Mouse (Mus musculus): Measurements from ENCODE around the gene Hmgn1.
A peak's percentile ranks its signal among the peaks of the same experiment; 100 is the strongest.
"Not testable (repeated sequence)": the region's sequence is repeated elsewhere in the genome, so short reads cannot be mapped to it uniquely, and the experiment has no call there.

Hmgn1 gene

DNA sequence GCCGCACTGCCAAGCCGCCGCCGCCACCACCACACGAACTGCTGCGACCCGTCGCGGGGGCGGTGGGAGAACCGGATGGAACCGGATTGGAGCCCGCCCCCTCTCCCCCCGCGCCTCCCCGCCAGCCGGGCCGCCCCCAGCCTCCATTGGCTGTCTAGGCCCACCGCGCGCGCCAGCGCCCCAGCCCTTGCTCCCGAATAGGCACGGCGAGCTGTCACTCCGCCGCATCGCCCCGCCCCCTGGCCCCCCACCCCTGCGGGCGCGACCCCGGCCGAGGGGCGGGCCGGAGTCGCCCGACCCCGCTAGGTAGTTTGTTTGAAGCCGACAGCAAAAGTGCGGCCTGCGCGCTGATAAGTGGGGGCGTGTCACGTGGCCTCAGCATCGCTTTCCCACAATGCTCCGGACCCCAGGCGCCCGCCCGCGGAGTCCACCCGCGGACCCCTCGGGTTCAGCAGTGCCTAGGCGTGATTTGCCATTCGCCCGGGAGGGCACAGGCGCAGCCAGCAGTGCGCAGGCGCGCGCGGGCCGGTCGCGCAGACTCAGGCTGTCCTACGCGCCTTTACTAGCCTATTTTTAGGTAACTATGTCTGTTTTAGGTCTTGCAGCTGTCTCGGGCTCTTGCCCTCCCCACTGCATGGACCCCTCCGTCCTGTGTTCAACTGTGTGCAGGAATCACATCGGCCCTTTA lies at the start of gene Hmgn1:
Hmgn1 (minus strand) TSS at position 73 of the 688 bp plus-strand sequence.
- DNase-seq (ENCODE audit: extremely low read depth, insufficient read length, low spot score): peak; percentile 95

DNA sequence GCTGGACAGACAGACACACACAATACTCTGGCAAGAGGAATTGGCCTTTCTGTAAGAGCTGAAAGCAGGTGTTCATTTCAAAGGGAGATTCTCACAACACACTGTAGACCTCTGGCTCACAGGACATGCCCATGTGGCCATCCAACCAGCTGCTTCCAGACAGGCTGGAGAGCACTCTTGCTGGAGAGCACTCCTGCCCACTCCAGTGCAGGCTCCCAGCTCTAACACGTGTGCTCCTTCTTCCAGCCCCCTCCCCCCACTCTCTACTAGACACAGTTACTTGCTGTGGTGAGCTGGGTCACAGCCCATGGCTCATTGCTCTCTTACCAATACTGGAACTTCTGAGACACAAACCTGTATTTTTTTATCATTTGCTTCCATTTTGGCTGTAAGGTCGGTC lies 47.9 kb upstream of the Hmgn1 start:
- no peak for DNase-seq (ENCODE audit: extremely low read depth, insufficient read length, low spot score)

DNA sequence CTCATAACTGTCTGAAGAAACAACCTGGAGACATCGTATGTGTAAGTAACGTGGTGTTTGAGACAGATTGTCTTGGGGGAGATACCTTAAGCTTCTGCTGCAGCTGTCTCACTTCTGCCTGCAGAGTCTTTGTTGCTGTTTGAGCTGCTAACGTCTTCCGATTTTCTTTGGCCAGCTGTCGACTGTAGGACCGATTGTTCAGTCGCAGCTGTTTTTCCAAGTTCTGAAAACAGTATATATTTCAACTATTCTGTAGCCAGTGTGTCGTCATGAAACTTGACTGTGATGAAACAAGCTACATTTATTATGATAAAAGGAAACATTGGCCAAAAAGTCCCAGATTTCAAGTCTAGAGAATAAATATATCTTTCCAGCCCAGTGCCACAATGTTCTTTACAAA lies 46.1 kb upstream of the Hmgn1 start:
- no peak for DNase-seq (ENCODE audit: extremely low read depth, insufficient read length, low spot score)

DNA sequence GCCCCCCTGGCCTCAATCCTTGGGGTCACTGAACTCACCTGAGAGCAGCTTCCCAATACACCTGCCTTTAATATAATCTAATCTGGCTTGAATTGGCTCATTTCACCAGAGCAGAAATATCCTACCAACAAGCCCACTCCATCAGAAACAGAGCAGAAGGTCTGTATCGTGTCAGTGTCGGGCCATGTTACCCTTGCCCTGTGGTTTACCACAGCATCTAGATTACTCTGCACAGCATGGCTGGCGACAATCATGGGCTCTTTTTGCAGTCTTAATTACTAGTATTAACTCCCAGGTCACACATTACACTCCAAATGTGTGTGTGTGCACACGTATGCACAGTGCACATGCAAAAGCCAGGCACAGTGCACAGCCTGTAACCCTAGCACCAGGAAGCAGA lies 41.3 kb upstream of the Hmgn1 start:
- no peak for DNase-seq (ENCODE audit: extremely low read depth, insufficient read length, low spot score)

DNA sequence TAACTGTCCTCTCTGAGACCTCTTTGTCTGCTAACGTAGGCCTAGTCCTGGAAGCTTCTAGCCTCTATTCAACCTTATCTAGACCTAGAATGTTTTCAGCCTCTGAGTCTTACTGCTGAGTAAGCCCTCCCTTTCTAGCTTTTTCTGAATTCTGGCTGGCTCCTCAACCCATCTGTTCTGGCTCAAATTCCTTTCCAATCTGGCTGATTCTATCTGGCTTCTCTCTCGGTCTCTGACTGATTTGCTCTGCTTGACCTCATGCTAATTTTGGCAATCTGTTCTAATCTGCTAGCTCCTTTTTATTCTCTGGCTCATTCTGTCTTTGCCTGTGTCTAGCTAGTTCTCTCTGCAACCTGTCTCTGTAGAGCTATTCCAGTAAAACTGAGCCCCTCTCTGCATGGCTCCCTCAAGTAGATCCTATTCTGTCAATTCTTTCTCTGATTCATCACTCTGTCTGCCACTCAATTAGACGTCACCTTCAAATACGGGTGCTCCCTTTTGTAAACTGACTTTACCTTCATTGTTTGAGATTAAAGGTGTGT lies 38.3 kb upstream of the Hmgn1 start:
- DNase-seq (ENCODE audit: extremely low read depth, insufficient read length, low spot score): no peak

DNA sequence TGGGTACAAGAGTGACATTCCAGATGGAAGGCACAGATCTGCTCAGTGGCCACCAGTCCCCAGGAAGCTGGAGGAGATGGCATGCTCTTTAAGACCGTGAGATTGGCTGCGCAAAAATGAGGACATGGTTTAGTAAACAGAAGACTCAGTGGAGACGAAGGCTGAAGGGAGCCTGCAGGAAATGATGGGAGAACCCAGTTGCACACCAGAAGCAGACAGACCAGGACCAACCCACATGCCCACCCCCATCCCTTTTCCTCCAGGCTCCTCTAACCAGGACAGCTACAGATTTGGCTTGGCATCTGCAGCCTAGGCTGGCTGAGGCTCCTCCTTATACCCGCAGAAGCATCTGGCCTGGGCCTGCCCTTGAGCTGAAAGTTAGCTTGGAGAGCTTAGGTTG lies 33.8 kb upstream of the Hmgn1 start:
- no peak for DNase-seq (ENCODE audit: extremely low read depth, insufficient read length, low spot score)

DNA sequence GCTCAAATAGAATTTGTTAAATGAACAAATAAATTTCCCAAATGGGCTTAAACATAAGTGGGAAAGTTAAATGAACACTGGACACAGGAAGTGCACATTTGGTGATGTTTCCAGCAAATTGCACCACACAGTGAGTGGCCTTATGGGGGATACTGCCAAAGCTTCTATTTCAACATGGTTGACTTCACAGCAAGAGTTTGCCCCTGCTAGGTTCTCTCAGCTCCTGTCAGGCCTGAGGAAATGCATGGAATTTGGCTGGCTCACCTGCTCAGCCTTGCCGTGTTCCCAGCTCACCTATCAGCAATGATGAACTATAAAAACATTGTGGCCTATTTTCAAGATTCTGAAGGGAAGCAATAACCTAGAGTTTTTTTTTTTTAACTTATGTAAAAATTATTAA lies 33.4 kb upstream of the Hmgn1 start:
- DNase-seq (ENCODE audit: extremely low read depth, insufficient read length, low spot score): no peak

DNA sequence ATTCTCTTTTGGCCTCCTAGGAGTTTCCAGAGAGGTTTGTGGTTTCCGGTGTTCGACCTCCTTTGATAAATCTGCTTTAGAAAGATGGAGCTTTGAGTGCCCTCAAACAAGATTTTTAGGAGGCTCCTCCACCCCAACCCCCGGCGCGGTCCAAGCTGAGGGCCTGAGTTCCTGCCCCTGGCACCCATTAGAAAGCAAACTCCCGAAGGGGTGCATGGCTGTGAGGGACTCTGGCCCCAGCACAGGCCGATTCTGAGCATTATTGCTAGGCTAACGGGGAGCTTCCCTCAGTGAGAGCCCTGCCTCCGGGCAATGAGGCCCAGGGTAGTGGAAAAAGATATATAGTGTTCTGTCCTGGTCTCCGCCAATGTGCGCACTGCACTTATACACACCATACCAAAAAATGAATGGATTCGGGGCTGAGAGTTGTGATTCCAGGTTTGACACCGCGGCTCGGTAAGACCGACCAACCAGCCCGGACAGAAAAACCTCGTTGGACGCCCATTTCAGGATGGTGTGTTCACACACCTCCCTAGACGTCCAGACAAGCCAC lies 32.3 kb upstream of the Hmgn1 start:
- no peak for DNase-seq (ENCODE audit: extremely low read depth, insufficient read length, low spot score)

DNA sequence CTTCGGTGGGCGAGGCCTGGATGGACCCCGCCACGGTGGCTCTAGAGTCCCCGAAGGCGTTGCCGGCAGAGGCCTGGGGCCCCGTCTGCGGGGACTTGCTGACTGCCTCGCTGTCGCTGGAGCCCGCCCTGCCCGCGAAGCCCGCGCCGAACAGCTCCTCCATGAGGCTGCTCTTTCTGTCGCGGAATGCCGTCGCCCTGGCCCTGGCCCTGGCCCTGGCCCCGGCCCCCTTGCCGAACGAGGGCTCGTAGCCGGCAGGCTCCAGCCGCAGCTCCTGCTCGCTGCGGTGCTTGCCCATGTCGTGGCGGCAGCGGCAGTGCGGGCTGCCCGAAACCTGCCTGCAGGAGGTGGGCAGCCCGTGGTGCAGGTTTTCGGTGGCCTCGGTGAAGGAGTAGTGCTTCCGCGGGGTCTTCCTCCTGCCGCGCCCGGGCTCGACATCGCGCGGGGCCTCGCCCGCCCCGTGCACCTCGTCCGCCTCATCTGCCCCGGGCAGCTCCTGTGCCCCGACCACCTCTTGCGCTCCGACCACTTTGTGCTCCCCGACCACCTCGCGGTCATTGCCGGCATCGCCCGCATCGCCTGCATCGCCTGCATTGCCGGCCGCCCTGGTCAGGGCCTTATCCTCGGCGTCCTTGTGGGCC lies 31.7 kb upstream of the Hmgn1 start:
- DNase-seq (ENCODE audit: extremely low read depth, insufficient read length, low spot score): no peak

DNA sequence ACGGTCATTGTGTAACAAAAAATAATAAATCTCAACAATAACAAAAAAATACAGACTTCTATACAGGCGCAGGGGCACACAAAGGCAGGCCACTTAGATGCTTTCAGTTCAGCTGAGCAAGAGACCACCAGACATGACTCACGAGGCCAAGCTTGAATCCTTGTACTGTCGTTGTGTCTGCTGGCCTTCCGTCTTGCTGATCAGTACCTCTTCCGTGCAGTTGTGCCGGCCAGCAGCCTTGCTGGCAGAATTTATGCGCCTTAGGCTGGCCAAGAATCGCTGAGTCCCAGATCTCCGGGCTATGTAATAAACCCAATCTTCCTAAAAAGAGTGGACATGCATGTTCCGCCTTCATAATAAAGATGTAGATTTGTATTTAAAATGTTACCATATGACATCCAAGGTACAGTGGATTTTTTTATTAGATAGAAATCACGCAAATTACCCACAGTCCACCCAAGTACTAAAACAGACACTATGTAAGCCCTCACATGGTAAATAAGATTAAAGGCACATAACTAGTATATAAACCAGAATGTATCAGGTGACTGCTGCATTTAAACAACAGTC lies 31.1 kb upstream of the Hmgn1 start:
- no peak for DNase-seq (ENCODE audit: extremely low read depth, insufficient read length, low spot score)

DNA sequence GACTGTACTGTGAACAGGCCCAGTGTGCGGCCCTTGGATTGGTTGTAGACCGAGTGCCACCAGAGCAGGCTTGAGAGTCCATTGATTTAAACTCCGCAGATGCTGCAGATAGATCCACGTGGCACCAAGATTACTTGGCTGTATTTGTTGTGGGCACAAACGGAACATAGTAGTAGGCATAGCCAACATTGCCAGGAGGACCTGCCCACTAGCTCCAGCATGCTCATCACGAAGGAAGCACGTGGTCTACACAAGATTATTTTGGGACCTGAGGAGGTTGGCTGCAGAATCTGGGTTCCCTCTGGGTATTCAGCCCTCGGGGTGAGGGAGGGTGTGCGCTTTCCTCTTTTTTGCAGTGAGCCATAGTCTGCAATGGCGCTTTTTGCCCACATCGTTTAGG lies 29.6 kb upstream of the Hmgn1 start:
- no peak for DNase-seq (ENCODE audit: extremely low read depth, insufficient read length, low spot score)

DNA sequence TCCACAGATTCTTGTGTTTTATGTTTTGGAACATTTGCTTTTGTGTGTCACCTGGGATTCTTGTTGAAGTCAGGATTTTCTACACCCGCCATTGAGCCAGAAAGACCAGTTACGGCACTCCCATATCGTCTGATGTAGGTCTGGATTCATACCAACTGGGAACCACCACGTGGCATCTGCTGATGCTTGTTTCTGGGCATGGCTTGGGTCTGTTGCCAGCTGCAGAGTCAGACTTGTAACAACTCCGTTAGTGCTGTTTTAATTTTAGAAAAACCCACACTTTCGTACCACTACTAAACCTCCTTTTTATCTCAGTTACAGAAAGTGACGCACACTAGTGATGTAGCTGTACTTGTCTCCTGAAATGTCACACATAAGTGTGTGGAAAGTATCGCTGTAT lies 28.5 kb upstream of the Hmgn1 start:
- DNase-seq (ENCODE audit: extremely low read depth, insufficient read length, low spot score): no peak

DNA sequence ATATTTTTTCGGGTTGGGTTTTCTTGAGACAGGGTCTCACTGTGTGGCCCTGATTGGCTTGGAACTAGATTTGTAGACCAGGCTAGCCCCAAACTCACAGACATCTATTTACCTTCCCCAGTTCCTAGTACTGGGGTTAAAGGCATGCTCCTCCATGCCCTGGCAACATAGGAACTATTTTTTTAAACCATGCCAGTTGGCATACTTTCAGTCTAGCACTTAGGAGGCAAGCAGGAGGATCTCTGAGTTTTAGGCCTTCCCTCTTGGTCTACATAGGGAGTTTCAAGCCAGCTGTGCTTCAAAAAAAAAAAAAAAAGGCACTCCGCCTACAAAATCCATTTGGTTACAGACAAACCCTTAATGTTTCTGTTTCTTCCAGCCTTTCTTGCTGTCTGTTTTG lies 26.9 kb upstream of the Hmgn1 start:
- DNase-seq (ENCODE audit: extremely low read depth, insufficient read length, low spot score): no peak

DNA sequence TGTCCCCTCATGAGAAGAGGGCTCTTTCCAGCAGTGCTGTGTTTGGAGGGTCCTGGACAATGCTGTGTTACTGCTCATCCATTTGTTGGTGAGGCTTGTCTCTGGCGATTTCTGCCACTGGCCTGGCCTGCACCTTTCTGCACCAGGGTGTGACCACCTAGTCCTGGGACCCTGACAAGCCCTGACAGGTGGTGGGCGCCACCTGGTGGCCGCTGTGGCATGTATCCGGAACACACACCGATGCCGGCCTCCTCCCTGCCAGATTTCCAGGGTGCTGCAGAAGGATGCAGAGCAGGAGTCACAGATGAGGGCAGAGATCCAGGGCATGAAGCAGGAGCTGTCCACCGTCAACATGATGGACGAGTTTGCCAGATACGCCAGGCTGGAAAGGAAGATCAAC lies 24.0 kb upstream of the Hmgn1 start:
- peak; percentile 72 for DNase-seq (ENCODE audit: extremely low read depth, insufficient read length, low spot score)

DNA sequence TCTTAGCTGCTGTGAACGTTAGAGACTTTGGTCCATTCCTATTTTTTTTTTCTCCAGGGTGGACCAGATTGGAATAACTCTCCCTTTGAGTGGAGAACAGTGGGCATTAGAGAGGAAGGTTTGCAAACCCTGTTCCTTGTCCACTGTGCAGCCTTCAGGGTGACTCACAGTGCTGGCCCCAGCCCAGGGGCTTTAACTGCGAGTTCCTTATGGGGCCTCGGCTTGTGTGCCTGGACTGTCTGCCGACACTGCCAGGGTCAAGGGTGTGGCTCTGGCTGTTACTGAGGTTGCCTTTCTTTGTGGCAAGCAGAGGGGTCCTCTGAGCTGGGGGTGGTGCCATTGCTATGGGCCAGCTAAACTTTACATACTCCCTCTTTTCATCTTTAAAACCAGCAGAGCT lies 23.5 kb upstream of the Hmgn1 start:
- DNase-seq (ENCODE audit: extremely low read depth, insufficient read length, low spot score): peak; percentile 55

DNA sequence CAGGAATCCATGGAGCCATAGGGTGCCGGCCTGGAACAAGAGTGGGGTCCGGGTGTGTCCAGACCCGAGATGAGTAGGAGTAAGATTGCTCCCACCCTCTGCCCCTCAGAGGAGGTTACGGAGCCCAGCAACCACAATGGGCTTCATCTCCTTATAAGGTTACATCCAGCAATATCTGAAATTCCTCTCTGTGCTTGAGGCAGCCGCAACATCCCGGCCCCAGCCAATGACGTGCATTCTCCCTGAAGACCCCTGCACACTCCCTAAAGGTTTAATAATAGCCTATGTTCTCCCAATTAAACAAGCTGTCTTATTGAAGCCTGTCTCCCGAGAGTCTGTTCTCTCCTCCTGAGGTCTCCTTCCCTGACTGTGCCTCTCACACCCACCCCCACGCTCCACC lies 21.8 kb upstream of the Hmgn1 start:
- no peak for DNase-seq (ENCODE audit: extremely low read depth, insufficient read length, low spot score)

DNA sequence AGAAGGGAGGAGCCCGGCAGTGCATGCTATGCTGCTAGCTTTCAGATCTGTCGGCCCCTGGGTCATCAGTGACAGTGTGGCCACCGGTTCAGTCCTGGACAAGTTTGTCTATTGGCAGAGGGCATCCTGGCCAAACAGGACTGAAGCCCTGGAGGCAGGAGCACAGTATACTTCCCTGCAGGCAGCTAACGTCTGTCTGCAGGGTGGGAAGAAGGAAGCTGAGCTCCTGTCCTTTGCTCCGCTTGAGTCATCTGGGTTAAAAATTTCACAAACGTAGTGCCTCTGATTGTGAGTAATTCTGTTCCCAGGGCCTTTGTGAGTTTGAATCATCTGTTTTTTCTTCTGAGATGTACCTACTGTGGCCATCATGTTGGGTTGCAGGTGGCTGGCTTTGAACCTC lies 21.3 kb upstream of the Hmgn1 start:
- DNase-seq (ENCODE audit: extremely low read depth, insufficient read length, low spot score): peak; percentile 34

DNA sequence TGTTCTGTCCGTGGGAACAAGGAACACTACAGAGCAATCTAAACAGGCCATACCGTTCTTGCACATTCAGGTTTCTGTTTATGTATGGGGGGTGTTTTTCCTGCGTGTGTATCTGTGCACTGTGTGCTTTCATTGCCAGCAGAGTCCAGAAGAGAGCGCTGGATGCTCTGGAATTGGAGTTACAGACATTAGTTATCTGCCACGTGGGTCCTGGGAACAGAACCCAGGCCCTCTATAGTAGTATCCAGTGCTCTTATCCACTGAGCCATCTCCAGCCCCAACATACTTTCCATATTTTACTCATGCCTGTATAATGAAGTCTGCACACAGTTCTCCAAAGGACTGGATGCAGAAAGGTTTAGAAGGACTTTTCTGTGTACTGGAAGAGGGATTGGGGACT lies 18.3 kb upstream of the Hmgn1 start:
- no peak for DNase-seq (ENCODE audit: extremely low read depth, insufficient read length, low spot score)

DNA sequence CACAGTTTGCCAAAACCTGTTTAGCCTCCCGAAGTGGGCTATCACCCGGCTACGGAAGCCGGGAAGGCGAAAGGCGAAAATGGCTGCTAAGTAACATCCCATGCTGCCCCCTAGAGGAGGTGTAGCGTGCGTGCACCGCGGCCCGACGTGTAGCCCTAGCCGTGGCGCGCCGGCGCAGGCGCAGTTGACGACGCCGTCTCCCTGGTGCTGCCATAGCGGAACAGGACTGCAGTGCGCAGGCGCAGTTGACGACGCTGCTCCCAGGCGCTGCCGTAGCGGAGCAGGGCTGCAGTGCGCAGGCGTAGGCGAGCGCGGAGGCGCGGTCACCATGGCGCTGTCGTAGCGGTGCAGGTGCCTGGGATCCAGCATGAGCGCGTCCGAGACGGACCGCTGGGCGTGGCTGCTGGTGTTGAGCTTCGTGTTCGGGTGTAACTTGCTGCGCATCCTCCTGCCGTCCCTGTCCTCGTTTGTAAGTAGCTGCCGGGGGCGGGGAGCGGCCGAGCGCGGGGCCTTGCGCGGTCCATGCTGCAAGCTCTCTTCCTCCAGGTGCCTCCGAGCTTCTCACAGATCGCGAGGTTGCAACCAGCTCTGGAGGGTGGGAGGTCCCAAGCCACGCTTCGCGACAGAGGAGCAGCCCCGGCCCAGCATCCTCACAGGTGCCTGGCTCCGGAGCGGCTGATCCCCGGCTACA lies 17.7 kb upstream of the Hmgn1 start, which contains the start of gene Wrb:
Wrb (plus strand) TSS at position 298 of the 691 bp plus-strand sequence.
- DNase-seq (ENCODE audit: extremely low read depth, insufficient read length, low spot score): peak; percentile 100

DNA sequence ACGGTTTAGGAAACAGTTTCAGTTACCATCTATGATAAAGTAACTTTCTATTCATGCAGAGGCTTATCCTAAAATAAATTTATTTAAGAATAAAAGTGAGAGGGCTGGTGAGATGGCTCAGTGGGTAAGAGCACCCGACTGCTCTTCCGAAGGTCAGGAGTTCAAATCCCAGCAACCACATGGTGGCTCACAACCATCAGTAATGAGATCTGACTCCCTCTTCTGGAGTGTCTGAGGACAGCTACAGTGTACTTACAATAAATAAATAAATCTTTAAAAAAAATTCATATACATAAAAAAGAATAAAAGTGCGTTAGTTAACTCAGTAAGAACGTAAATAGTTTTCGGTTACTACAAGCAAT lies 17.2 kb upstream of the Hmgn1 start:
- DNase-seq (ENCODE audit: extremely low read depth, insufficient read length, low spot score): not testable (repeated sequence)

DNA sequence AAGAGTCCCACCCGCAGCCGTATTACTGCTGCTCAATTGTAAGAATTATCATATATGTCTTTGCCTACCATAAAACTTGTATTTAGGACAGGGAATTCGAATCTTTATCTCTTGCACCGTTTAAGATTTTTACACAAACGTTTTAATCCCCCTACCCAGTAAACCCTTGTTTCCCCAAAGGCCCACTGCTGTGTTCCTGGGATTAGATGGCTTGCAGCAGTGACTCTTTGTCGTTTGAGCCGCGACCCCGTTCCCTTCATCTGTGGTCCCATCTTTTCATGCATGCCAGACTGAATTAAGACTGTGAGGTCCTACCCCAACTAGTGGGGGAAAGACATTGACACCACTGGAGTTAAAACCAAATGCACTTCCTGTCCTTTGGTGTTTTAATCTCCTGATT lies 937 bp upstream of the Hmgn1 start:
- DNase-seq (ENCODE audit: extremely low read depth, insufficient read length, low spot score): no peak

Measured in 3134 (cell line).